Mouse (Mus musculus): ENCODE data around the gene Mgat4a. TPM values are rescaled to one million over a fixed set of nuclear protein-coding genes. Genes with fewer than 3 reads are reported as not detected.
"Not testable (repeated sequence)": the region's sequence is repeated elsewhere in the genome, so short reads cannot be mapped to it uniquely, and the experiment has no call there.

Gene Mgat4a
- polyA plus RNA-seq, 1 experiment = 24.9 TPM

DNA sequence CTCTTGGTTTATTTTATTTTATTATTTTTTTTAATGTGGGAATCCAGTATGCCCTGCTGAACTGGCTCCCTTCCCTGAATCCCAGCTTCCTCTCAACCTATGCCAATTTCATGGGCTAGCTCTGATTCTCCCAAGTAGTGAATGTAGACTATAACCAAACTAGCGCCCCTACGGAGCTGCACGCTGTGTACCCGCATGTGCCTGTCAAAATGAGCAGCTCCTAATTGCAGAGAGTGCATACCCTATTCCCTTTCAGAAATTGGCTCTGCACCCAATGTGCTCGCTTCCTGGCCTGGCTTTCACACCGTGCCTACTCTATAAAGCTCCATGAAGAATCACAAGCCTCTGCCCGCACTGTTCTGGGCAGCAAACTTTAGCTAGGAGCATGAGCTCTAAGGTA, 7.6 kb downstream of the Mgat4a start:
- H3K4me3 ChIP-seq (ENCODE audit: insufficient read depth, low read length) = no peak overlapping the region
- peaks cover 7% of the 10 kb centered on the region for H3K4me1 ChIP-seq (ENCODE audit: control insufficient read depth, insufficient read depth, low read length)
- TF ChIP-seq POLR2A (IDR thresholded peaks at IDR 0.05; ENCODE audit: borderline replicate concordance, low read depth, low read length) (no peak), CTCF (IDR thresholded peaks at IDR 0.05; ENCODE audit: low read depth, low read length) (no peak)
- H3K27ac ChIP-seq (ENCODE audit: insufficient read depth, low read depth, low read length) = no peak overlapping the region

GRCm38 (mm10) chr1:37532533-37532840, 8.3 kb downstream of the Mgat4a start:
- H3K4me3 ChIP-seq (ENCODE audit: insufficient read depth, low read length) = no peak overlapping the region
- no peak for TF ChIP-seq CTCF (IDR thresholded peaks at IDR 0.05; ENCODE audit: low read depth, low read length)
- TF ChIP-seq POLR2A (IDR thresholded peaks at IDR 0.05; ENCODE audit: borderline replicate concordance, low read depth, low read length) = no peak
- H3K27ac ChIP-seq (ENCODE audit: insufficient read depth, low read depth, low read length) = no peak overlapping the region
- peaks cover 7% of the 10 kb centered on the region for H3K4me1 ChIP-seq (ENCODE audit: control insufficient read depth, insufficient read depth, low read length)

GRCm38 (mm10) chr1:37531654-37532532, 8.9 kb downstream of the Mgat4a start:
- H3K4me1 ChIP-seq (ENCODE audit: control insufficient read depth, insufficient read depth, low read length) = peaks cover 7% of the 10 kb centered on the region

DNA sequence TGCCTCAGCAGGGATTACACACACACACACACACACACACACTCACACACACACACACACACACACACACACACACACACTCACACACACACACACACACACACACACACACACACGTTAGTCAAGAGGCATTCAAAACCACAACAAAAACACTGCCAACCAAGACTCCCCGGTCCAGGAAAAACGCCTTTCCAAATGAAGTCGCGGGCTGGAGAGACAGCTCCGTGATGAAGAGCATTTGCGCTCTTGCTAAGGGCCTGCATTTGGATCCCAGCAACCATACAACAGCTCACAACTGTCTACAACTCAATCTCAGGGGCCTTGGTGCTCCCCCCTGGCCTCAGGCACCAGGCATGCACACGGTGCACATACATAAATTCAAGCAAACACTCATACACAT, 10.8 kb downstream of the Mgat4a start:
- Histone ChIP-seq H3K4me1 (ENCODE audit: control insufficient read depth, insufficient read depth, low read length) (peaks cover 11% of the 10 kb centered on the region), H3K27ac (ENCODE audit: insufficient read depth, low read depth, low read length) (no peak overlapping the region), H3K4me3 (ENCODE audit: insufficient read depth, low read length) (no peak overlapping the region)
- no peak for TF ChIP-seq CTCF (IDR thresholded peaks at IDR 0.05; ENCODE audit: low read depth, low read length)
- no peak for TF ChIP-seq POLR2A (IDR thresholded peaks at IDR 0.05; ENCODE audit: borderline replicate concordance, low read depth, low read length)

More at GRCm38 (mm10) chr1:37531654-37532532, 8.9 kb downstream of the Mgat4a start:
- TF ChIP-seq CTCF (IDR thresholded peaks at IDR 0.05; ENCODE audit: low read depth, low read length) = no peak
- H3K27ac ChIP-seq (ENCODE audit: insufficient read depth, low read depth, low read length) = no peak overlapping the region
- no peak overlapping the region for H3K4me3 ChIP-seq (ENCODE audit: insufficient read depth, low read length)

GRCm38 (mm10) chr1:37526257-37526656, 14.6 kb downstream of the Mgat4a start:
- H3K4me1 ChIP-seq (ENCODE audit: control insufficient read depth, insufficient read depth, low read length) = peaks cover 8% of the 10 kb centered on the region
- no peak overlapping the region for H3K4me3 ChIP-seq (ENCODE audit: insufficient read depth, low read length)
- no peak for TF ChIP-seq POLR2A (IDR thresholded peaks at IDR 0.05; ENCODE audit: borderline replicate concordance, low read depth, low read length)
- TF ChIP-seq CTCF (IDR thresholded peaks at IDR 0.05; ENCODE audit: low read depth, low read length) = no peak
- H3K27ac ChIP-seq (ENCODE audit: insufficient read depth, low read depth, low read length) = no peak overlapping the region

DNA sequence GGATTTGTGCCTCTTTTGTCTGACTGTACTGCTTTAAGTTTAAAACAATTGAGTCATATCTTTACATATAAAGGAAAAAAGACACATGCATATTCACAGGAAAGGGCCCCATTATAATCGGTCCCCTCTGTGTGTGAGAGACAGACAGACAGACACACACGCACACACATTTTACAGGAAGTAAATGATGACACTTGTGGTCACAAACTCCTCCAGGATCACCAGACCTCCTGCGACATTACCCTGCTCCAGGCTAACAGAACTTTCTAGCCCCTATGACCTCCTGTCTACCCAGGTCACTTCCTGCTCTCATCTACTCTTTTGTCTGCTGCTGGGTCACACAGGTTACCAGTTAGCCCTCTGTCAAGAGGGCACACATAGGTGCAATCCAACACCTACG, 16.1 kb downstream of the Mgat4a start:
- TF ChIP-seq CTCF (IDR thresholded peaks at IDR 0.05; ENCODE audit: low read depth, low read length) (no peak), POLR2A (IDR thresholded peaks at IDR 0.05; ENCODE audit: borderline replicate concordance, low read depth, low read length) (no peak)
- Histone ChIP-seq H3K4me1 (ENCODE audit: control insufficient read depth, insufficient read depth, low read length) (peaks cover 8% of the 10 kb centered on the region), H3K4me3 (ENCODE audit: insufficient read depth, low read length) (no peak overlapping the region), H3K27ac (ENCODE audit: insufficient read depth, low read depth, low read length) (no peak overlapping the region)

GRCm38 (mm10) chr1:37524122-37524521, 16.7 kb downstream of the Mgat4a start:
- H3K4me3 ChIP-seq (ENCODE audit: insufficient read depth, low read length); H3K27ac ChIP-seq (ENCODE audit: insufficient read depth, low read depth, low read length); H3K4me1 ChIP-seq (ENCODE audit: control insufficient read depth, insufficient read depth, low read length): not testable (repeated sequence)

DNA sequence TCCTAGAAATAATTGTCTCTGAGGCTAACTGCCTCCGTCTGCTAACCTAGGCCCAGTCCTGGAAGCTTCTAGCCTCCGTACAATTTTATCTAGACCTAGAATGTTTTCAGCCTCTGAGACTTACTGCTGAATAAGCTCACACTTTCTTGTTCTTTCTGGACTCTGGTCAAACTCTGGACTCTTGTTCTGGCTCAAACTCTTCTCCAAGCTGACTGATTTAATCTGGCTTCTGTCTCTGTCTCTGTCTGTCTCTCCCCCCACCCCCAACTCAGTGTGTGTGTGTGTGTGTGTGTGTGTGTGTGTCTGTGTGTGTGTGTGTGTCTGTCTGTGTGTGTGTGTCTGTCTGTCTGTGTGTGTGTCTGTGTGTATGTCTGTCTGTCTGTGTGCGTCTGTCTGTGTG, 17.3 kb downstream of the Mgat4a start:
- H3K4me3 ChIP-seq (ENCODE audit: insufficient read depth, low read length); H3K27ac ChIP-seq (ENCODE audit: insufficient read depth, low read depth, low read length); H3K4me1 ChIP-seq (ENCODE audit: control insufficient read depth, insufficient read depth, low read length): not testable (repeated sequence)

DNA sequence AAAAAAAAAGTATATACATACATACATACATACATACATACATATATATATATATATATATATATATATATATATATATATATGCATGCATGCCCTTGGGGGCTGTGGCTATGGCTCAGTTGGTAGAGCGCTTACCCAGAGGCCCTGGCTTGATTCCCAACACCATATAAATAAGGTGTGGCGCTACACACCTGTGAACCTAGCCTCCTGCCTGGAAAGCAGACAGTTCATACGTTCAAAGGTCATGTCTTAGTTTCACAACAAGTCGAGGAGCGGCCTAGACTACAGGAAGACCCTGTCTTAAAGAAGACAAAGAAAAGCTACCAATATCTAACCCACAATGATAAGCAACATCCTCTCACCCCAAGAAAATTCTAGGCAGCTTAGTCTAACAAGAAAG, 18.7 kb downstream of the Mgat4a start:
- no peak overlapping the region for H3K4me3 ChIP-seq (ENCODE audit: insufficient read depth, low read length)
- no peak overlapping the region for H3K27ac ChIP-seq (ENCODE audit: insufficient read depth, low read depth, low read length)
- H3K4me1 ChIP-seq (ENCODE audit: control insufficient read depth, insufficient read depth, low read length) = peaks cover 18% of the 10 kb centered on the region
- no peak for TF ChIP-seq CTCF (IDR thresholded peaks at IDR 0.05; ENCODE audit: low read depth, low read length)
- TF ChIP-seq POLR2A (IDR thresholded peaks at IDR 0.05; ENCODE audit: borderline replicate concordance, low read depth, low read length) = no peak

- Histone ChIP-seq H3K4me3 (ENCODE audit: insufficient read depth, low read length) (no peak overlapping the region), H3K27ac (ENCODE audit: insufficient read depth, low read depth, low read length) (no peak overlapping the region), H3K4me1 (ENCODE audit: control insufficient read depth, insufficient read depth, low read length) (peaks cover 11% of the 10 kb centered on the region)
- TF ChIP-seq POLR2A (IDR thresholded peaks at IDR 0.05; ENCODE audit: borderline replicate concordance, low read depth, low read length) (no peak), CTCF (IDR thresholded peaks at IDR 0.05; ENCODE audit: low read depth, low read length) (no peak)
These were observed 22.0 kb downstream of the Mgat4a start for GRCm38 (mm10) chr1:37518791-37519190.

Data from bone marrow macrophage, adult 2 months (primary cell).